Mouse (Mus musculus) lung, embryonic 16.5 days (tissue): ENCODE measurements at regions not wholly inside any gene's neighbourhood (a gene's known extent, or its start where the extent isn't known, plus 50 kb on each side); places are given as distances from the start of the nearest gene placed in this dataset.

Source experiments
- ATAC-seq: fragments of 200-750 bp; cut with Nextera tagmentation; 2 replicates; pipeline ENCODE4 v1.8.0; 2017; ENCODE audit warnings: low read depth, mild to moderate bottlenecking, moderate library complexity
- H3K27ac ChIP-seq: fragments of 300-500 bp; sonication (generic); 2 replicates; pipeline ENCODE4 v1.5.1; 2014; ENCODE audit warnings: mild to moderate bottlenecking, control low read depth, low read length
- H3K27me3 ChIP-seq: fragments of 300-500 bp; sonication (generic); 2 replicates; pipeline ENCODE4 v1.6.1; 2014; ENCODE audit warnings: low read depth, low read length, mixed read lengths; ENCODE audit not compliant: control insufficient read depth, insufficient read depth
- H3K36me3 ChIP-seq: fragments of 300-500 bp; sonication (generic); 2 replicates; pipeline ENCODE4 v1.6.1; 2014; ENCODE audit warnings: low read length; ENCODE audit not compliant: control insufficient read depth, insufficient read depth
- H3K4me1 ChIP-seq: fragments of 300-500 bp; sonication (generic); replicated peaks from 2 replicates; pipeline ENCODE4 v1.6.1; 2014; ENCODE audit warnings: low read length, mixed read lengths; ENCODE audit not compliant: control insufficient read depth, insufficient read depth
- H3K4me2 ChIP-seq: fragments of 300-500 bp; sonication (generic); 2 replicates; pipeline ENCODE4 v1.6.1; 2014; ENCODE audit warnings: low read depth, low read length, control low read depth
- H3K4me3 ChIP-seq: fragments of 300-500 bp; sonication (generic); 2 replicates; pipeline ENCODE4 v1.5.1; 2014; ENCODE audit warnings: mild to moderate bottlenecking, low read length, control low read depth
- H3K9ac ChIP-seq: fragments of 300-500 bp; sonication (generic); 2 replicates; pipeline ENCODE4 v1.6.1; 2014; ENCODE audit warnings: low read length, control low read depth
- H3K9me3 ChIP-seq: fragments of 300-500 bp; sonication (generic); 2 replicates; pipeline ENCODE4 v1.6.1; 2016; ENCODE audit warnings: low read length; ENCODE audit not compliant: control insufficient read depth
- WGBS: fragments of 180-500 bp; shearing (Covaris S2); extraction: QIAGEN DNeasy Blood & Tissue Kit; methylation state at CpG from one replicate; pipeline ENCODE4 v1.1.7; 2014; 5-methylcytosine and 5-hydroxymethylcytosine counted together

- no peak overlapping the region for H3K9ac ChIP-seq
- no peaks in the 10 kb centered on the region for H3K9me3 ChIP-seq
- no peaks in the 10 kb centered on the region for H3K4me1 ChIP-seq
- H3K4me3 ChIP-seq: no peak overlapping the region
- H3K36me3 ChIP-seq: no peaks in the 10 kb centered on the region
- no peak for ATAC-seq
- WGBS: 34% methylated on average over 20 of the region's 20 CpGs
- H3K27ac ChIP-seq: no peak overlapping the region
- H3K4me2 ChIP-seq: no peak overlapping the region
- no peaks in the 10 kb centered on the region for H3K27me3 ChIP-seq
These were observed 243.0 kb downstream of the Stim2 start for GRCm38 (mm10) chr5:54241169-54241917.

GRCm38 (mm10) chr5:54242126-54242525, 243.8 kb downstream of the Stim2 start:
- Histone ChIP-seq H3K9me3 (no peaks in the 10 kb centered on the region), H3K4me1 (no peaks in the 10 kb centered on the region), H3K36me3 (no peaks in the 10 kb centered on the region), H3K9ac (no peak overlapping the region), H3K4me3 (no peak overlapping the region), H3K27me3 (no peaks in the 10 kb centered on the region), H3K27ac (no peak overlapping the region), H3K4me2 (no peak overlapping the region)
- WGBS: 88% methylated on average over 4 of the region's 4 CpGs
- ATAC-seq: no peak

- Histone ChIP-seq H3K4me2 (no peak overlapping the region), H3K36me3 (no peaks in the 10 kb centered on the region), H3K4me3 (no peak overlapping the region), H3K9ac (no peak overlapping the region), H3K4me1 (no peaks in the 10 kb centered on the region), H3K27me3 (no peaks in the 10 kb centered on the region), H3K27ac (no peak overlapping the region), H3K9me3 (no peaks in the 10 kb centered on the region)
- ATAC-seq: no peak
- 73% methylated on average over 2 of the region's 2 CpGs for WGBS
These were observed 253.7 kb downstream of the Stim2 start for GRCm38 (mm10) chr5:54252038-54252437.

GRCm38 (mm10) chr5:54254005-54254404, 255.7 kb downstream of the Stim2 start:
- H3K27ac ChIP-seq: no peak overlapping the region
- H3K4me1 ChIP-seq: no peaks in the 10 kb centered on the region
- no peak for ATAC-seq
- no peaks in the 10 kb centered on the region for H3K27me3 ChIP-seq
- no peak overlapping the region for H3K4me3 ChIP-seq
- H3K9me3 ChIP-seq: no peaks in the 10 kb centered on the region
- no peak overlapping the region for H3K4me2 ChIP-seq
- WGBS: 61% methylated on average over 7 of the region's 7 CpGs
- H3K9ac ChIP-seq: no peak overlapping the region
- no peaks in the 10 kb centered on the region for H3K36me3 ChIP-seq

- H3K27me3 ChIP-seq: no peaks in the 10 kb centered on the region
- 14% methylated on average over 1 of the region's 1 CpGs for WGBS
- no peak overlapping the region for H3K27ac ChIP-seq
- no peaks in the 10 kb centered on the region for H3K9me3 ChIP-seq
- ATAC-seq: 0 out of 2 replicates have a peak, but pooled peaks have one; percentile 34
- H3K4me3 ChIP-seq: no peak overlapping the region
- no peaks in the 10 kb centered on the region for H3K36me3 ChIP-seq
- no peaks in the 10 kb centered on the region for H3K4me1 ChIP-seq
- no peak overlapping the region for H3K4me2 ChIP-seq
- H3K9ac ChIP-seq: no peak overlapping the region
These were observed 259.9 kb downstream of the Stim2 start for GRCm38 (mm10) chr5:54258087-54258733.

GRCm38 (mm10) chr5:54264867-54265434, 266.7 kb downstream of the Stim2 start:
- 11% methylated on average over 9 of the region's 9 CpGs for WGBS
- H3K9me3 ChIP-seq: no peaks in the 10 kb centered on the region
- no peak overlapping the region for H3K9ac ChIP-seq
- no peaks in the 10 kb centered on the region for H3K27me3 ChIP-seq
- H3K36me3 ChIP-seq: no peaks in the 10 kb centered on the region
- H3K4me1 ChIP-seq: no peaks in the 10 kb centered on the region
- ATAC-seq: peak; percentile 83; the same call in 1 of the 2 replicates
- H3K27ac ChIP-seq: no peak overlapping the region
- H3K4me3 ChIP-seq: peak overlapping the region; percentile 13; the same call in 1 of the 2 replicates
- peak overlapping the region; percentile 36 for H3K4me2 ChIP-seq

- WGBS: 42% methylated on average over 10 of the region's 10 CpGs
- H3K4me2 ChIP-seq: no peak overlapping the region
- no peaks in the 10 kb centered on the region for H3K36me3 ChIP-seq
- no peak overlapping the region for H3K27ac ChIP-seq
- no peaks in the 10 kb centered on the region for H3K9me3 ChIP-seq
- no peaks in the 10 kb centered on the region for H3K27me3 ChIP-seq
- no peaks in the 10 kb centered on the region for H3K4me1 ChIP-seq
- no peak for ATAC-seq
- no peak overlapping the region for H3K4me3 ChIP-seq
- H3K9ac ChIP-seq: no peak overlapping the region
These were observed 269.7 kb downstream of the Stim2 start for GRCm38 (mm10) chr5:54267905-54268590.

GRCm38 (mm10) chr5:54279357-54279756, 281.1 kb downstream of the Stim2 start:
- 39% methylated on average over 8 of the region's 8 CpGs for WGBS
- H3K36me3 ChIP-seq: no peaks in the 10 kb centered on the region
- H3K4me3 ChIP-seq: no peak overlapping the region
- no peaks in the 10 kb centered on the region for H3K9me3 ChIP-seq
- H3K4me2 ChIP-seq: no peak overlapping the region
- H3K9ac ChIP-seq: no peak overlapping the region
- no peaks in the 10 kb centered on the region for H3K4me1 ChIP-seq
- no peaks in the 10 kb centered on the region for H3K27me3 ChIP-seq
- H3K27ac ChIP-seq: no peak overlapping the region
- no peak for ATAC-seq

- 50% methylated on average over 4 of the region's 4 CpGs for WGBS
- H3K9me3 ChIP-seq: no peaks in the 10 kb centered on the region
- H3K4me1 ChIP-seq: no peaks in the 10 kb centered on the region
- ATAC-seq: no peak
- no peaks in the 10 kb centered on the region for H3K27me3 ChIP-seq
- no peaks in the 10 kb centered on the region for H3K36me3 ChIP-seq
- no peak overlapping the region for H3K9ac ChIP-seq
- no peak overlapping the region for H3K4me2 ChIP-seq
- H3K27ac ChIP-seq: no peak overlapping the region
- H3K4me3 ChIP-seq: no peak overlapping the region
These were observed 282.4 kb downstream of the Stim2 start for GRCm38 (mm10) chr5:54280670-54281069.
